Mouse (Mus musculus) forebrain, embryonic 13.5 days (tissue): Measurements from ENCODE around the gene Foxi3. TPM values are rescaled to one million over a fixed set of nuclear protein-coding genes. Genes with fewer than 3 reads are reported as not detected.

Experiments
- ATAC-seq: fragments of 200-750 bp; cut with Nextera tagmentation; 2 replicates; pipeline ENCODE4 v1.8.0; 2017
- H3K27ac ChIP-seq: fragments of 300-500 bp; sonication (generic); 2 replicates; pipeline ENCODE4 v1.5.1; 2015; ENCODE audit warnings: inconsistent platforms, mild to moderate bottlenecking, moderate library complexity
- H3K27me3 ChIP-seq: fragments of 300-500 bp; sonication (generic); 2 replicates; pipeline ENCODE4 v1.6.1; 2015; ENCODE audit warnings: mild to moderate bottlenecking, inconsistent platforms
- H3K36me3 ChIP-seq: fragments of 300-500 bp; sonication (generic); 2 replicates; pipeline ENCODE4 v1.6.1; 2015; ENCODE audit warnings: mild to moderate bottlenecking, inconsistent platforms; ENCODE audit not compliant: poor library complexity, severe bottlenecking
- H3K4me1 ChIP-seq: fragments of 300-500 bp; sonication (generic); 2 replicates; pipeline ENCODE4 v1.6.1; 2015; ENCODE audit warnings: inconsistent platforms
- H3K4me2 ChIP-seq: fragments of 300-500 bp; sonication (generic); 2 replicates; pipeline ENCODE4 v1.6.1; 2015; ENCODE audit warnings: inconsistent platforms, mild to moderate bottlenecking, moderate library complexity
- H3K4me3 ChIP-seq: fragments of 300-500 bp; sonication (generic); 2 replicates; pipeline ENCODE4 v1.5.1; 2015; ENCODE audit warnings: mild to moderate bottlenecking, inconsistent platforms
- H3K9ac ChIP-seq: fragments of 300-500 bp; sonication (generic); 2 replicates; pipeline ENCODE4 v1.6.1; 2015; ENCODE audit warnings: mild to moderate bottlenecking, inconsistent platforms
- H3K9me3 ChIP-seq: fragments of 300-500 bp; sonication (generic); replicated peaks from 2 replicates; pipeline ENCODE4 v1.6.1; 2016; ENCODE audit warnings: inconsistent platforms
- WGBS: fragments of 180-500 bp; shearing (Covaris S2); methylation state at CpG from one replicate; pipeline ENCODE4 v1.1.7; 2015; 5-methylcytosine and 5-hydroxymethylcytosine counted together
- polyA plus RNA-seq: library from polyadenylated mRNA; unstranded; fragments of >200 nt; fragmentation: Nextera tagmentation; extraction: Ambion mirVana; gene quantifications from 2 replicates; pipeline ENCODE4 v1.2.1, GENCODE M21; 2015

Gene Foxi3
- polyA plus RNA-seq, 1 experiment from 2014 or later, result not detected

- WGBS, result 93% methylated on average over 2 of the region's 2 CpGs
- H3K36me3 ChIP-seq, result no peaks in the 10 kb centered on the region
- no peak for ATAC-seq
- H3K4me2 ChIP-seq, result no peak overlapping the region
- no peak overlapping the region for H3K9ac ChIP-seq
- no peaks in the 10 kb centered on the region for H3K4me1 ChIP-seq
- no peak overlapping the region for H3K27ac ChIP-seq
- no peak overlapping the region for H3K4me3 ChIP-seq
- no peaks in the 10 kb centered on the region for H3K27me3 ChIP-seq
- H3K9me3 ChIP-seq, result no peaks in the 10 kb centered on the region
Observed at GRCm38 (mm10) chr6:71002656-71003055, 46.3 kb downstream of the Foxi3 start.

- Histone ChIP-seq H3K4me1 (no peaks in the 10 kb centered on the region), H3K36me3 (no peaks in the 10 kb centered on the region), H3K9me3 (no peaks in the 10 kb centered on the region), H3K27me3 (no peaks in the 10 kb centered on the region), H3K4me3 (no peak overlapping the region), H3K27ac (no peak overlapping the region), H3K4me2 (no peak overlapping the region), H3K9ac (no peak overlapping the region)
- no peak for ATAC-seq
- 89% methylated on average over 2 of the region's 2 CpGs for WGBS
Observed at GRCm38 (mm10) chr6:71004161-71004560, 47.8 kb downstream of the Foxi3 start.

Other genes starting within 250 kb of the Foxi3 start
- 3.4 and 4.2 TPM in 2 replicates for gene Rpia, start 164.3 kb upstream of the Foxi3 start, polyA plus RNA-seq
- 12.4 and 12.6 TPM in 2 replicates for gene Eif2ak3, start 112.0 kb upstream of the Foxi3 start, polyA plus RNA-seq
- gene Tex37, start 37.6 kb upstream of the Foxi3 start, polyA plus RNA-seq, result not detected in 2 replicates
- 2.9 and 4.6 TPM in 2 replicates for gene Thnsl2, start 187.9 kb downstream of the Foxi3 start, polyA plus RNA-seq
- gene Fabp1, start 243.3 kb downstream of the Foxi3 start, polyA plus RNA-seq, result not detected in 2 replicates